Mouse (Mus musculus): ENCODE data around the gene Snap91.

GRCm38 (mm10) chr9:86775374-86775773 is 105.1 kb downstream of the Snap91 start:
- TF ChIP-seq EP300 (IDR thresholded peaks at IDR 0.05; ENCODE audit: low read depth) (no peak), CTCF (IDR thresholded peaks at IDR 0.05; ENCODE audit: low read depth) (no peak)

Measured in liver, postnatal 0 days (tissue).